Mouse (Mus musculus): Measurements from ENCODE around the gene Angel2. TPM values are rescaled to one million over a fixed set of nuclear protein-coding genes. Genes with fewer than 3 reads are reported as not detected.

The Angel2 gene
- polyA plus RNA-seq, 1 experiment from 2014 or later = 47.6 TPM

- Histone ChIP-seq H3K36me3 (ENCODE audit: insufficient read depth) (no peaks in the 10 kb centered on the region), H3K27me3 (ENCODE audit: insufficient read depth, low read length) (no peaks in the 10 kb centered on the region), H3K4me3 (ENCODE audit: low read depth, low read length) (peak within 1 kb of the TSS; percentile 80), H3K4me1 (ENCODE audit: insufficient read depth) (peaks cover 9% of the 10 kb centered on the region; the same call in 1 of the 2 replicates), H3K4me2 (peak within 1 kb of the TSS; percentile 89), H3K27ac (ENCODE audit: low read depth) (no peak within 1 kb of the TSS), H3K9me3 (ENCODE audit: low read depth, low read length) (no peaks in the 10 kb centered on the region), H3K9ac (peak within 1 kb of the TSS; percentile 78)
- peak; percentile 95 for ATAC-seq (ENCODE audit: insufficient read depth)
- no peak for TF ChIP-seq CTCF (IDR thresholded peaks at IDR 0.05; ENCODE audit: low read depth)
- WGBS = under 1% methylated on average over 47 of the region's 47 CpGs
- peak; percentile 88 for DNase-seq
Observed at GRCm38 (mm10) chr1:190911415-190912123, 13.3 kb upstream of the Angel2 start, which contains the start of gene Rps6kc1. Gene Rps6kc1 (minus strand): TSS chr1:190911770.

- DNase-seq (no peak), ATAC-seq (ENCODE audit: insufficient read depth) (no peak)
- 54% methylated on average over 1 of the region's 1 CpGs for WGBS
Observed at GRCm38 (mm10) chr1:190912623-190913022, 12.3 kb upstream of the Angel2 start.

GRCm38 (mm10) chr1:190918938-190919337, 6.0 kb upstream of the Angel2 start:
- Histone ChIP-seq H3K4me3 (ENCODE audit: low read depth, low read length) (no peak overlapping the region), H3K4me1 (ENCODE audit: insufficient read depth) (no peaks in the 10 kb centered on the region), H3K9me3 (ENCODE audit: low read depth, low read length) (no peaks in the 10 kb centered on the region), H3K27me3 (ENCODE audit: insufficient read depth, low read length) (no peaks in the 10 kb centered on the region), H3K9ac (no peak overlapping the region), H3K27ac (ENCODE audit: low read depth) (no peak overlapping the region), H3K36me3 (ENCODE audit: insufficient read depth) (no peaks in the 10 kb centered on the region), H3K4me2 (no peak overlapping the region)
- TF ChIP-seq CTCF (IDR thresholded peaks at IDR 0.05; ENCODE audit: low read depth) = no peak
- no peak for ATAC-seq (ENCODE audit: insufficient read depth)
- 58% methylated on average over 7 of the region's 7 CpGs for WGBS
- no peak for DNase-seq

More at GRCm38 (mm10) chr1:190912623-190913022, 12.3 kb upstream of the Angel2 start:
- Histone ChIP-seq H3K9me3 (ENCODE audit: low read depth, low read length) (no peaks in the 10 kb centered on the region), H3K27me3 (ENCODE audit: insufficient read depth, low read length) (no peaks in the 10 kb centered on the region), H3K4me2 (peak overlapping the region; percentile 89; the same call in 1 of the 2 replicates), H3K36me3 (ENCODE audit: insufficient read depth) (no peaks in the 10 kb centered on the region), H3K27ac (ENCODE audit: low read depth) (no peak overlapping the region), H3K4me1 (ENCODE audit: insufficient read depth) (peaks cover 9% of the 10 kb centered on the region; the same call in 1 of the 2 replicates), H3K9ac (no peak overlapping the region), H3K4me3 (ENCODE audit: low read depth, low read length) (no peak overlapping the region)
- TF ChIP-seq CTCF (IDR thresholded peaks at IDR 0.05; ENCODE audit: low read depth) = peak; percentile 17; the same call in 1 of the 2 replicates

- Histone ChIP-seq H3K27ac (ENCODE audit: low read depth) (no peak overlapping the region), H3K36me3 (ENCODE audit: insufficient read depth) (no peaks in the 10 kb centered on the region), H3K27me3 (ENCODE audit: insufficient read depth, low read length) (no peaks in the 10 kb centered on the region), H3K4me1 (ENCODE audit: insufficient read depth) (no peaks in the 10 kb centered on the region), H3K9ac (no peak overlapping the region), H3K4me3 (ENCODE audit: low read depth, low read length) (no peak overlapping the region), H3K4me2 (no peak overlapping the region), H3K9me3 (ENCODE audit: low read depth, low read length) (no peaks in the 10 kb centered on the region)
- WGBS = 58% methylated on average over 8 of the region's 8 CpGs
- ATAC-seq (ENCODE audit: insufficient read depth) (no peak), DNase-seq (no peak)
- TF ChIP-seq CTCF (IDR thresholded peaks at IDR 0.05; ENCODE audit: low read depth) = no peak
Observed at GRCm38 (mm10) chr1:190919725-190920469, 5.0 kb upstream of the Angel2 start.

- peak overlapping the region; percentile 74; the same call in 1 of the 2 replicates for H3K4me3 ChIP-seq (ENCODE audit: low read depth, low read length)
- H3K9ac ChIP-seq = no peak overlapping the region
- peak overlapping the region; percentile 78 for H3K4me2 ChIP-seq
- H3K27me3 ChIP-seq (ENCODE audit: insufficient read depth, low read length) = no peaks in the 10 kb centered on the region
- H3K27ac ChIP-seq (ENCODE audit: low read depth) = no peak overlapping the region; the same call in 1 of the 2 replicates
- 65% methylated on average over 3 of the region's 3 CpGs for WGBS
- no peaks in the 10 kb centered on the region for H3K9me3 ChIP-seq (ENCODE audit: low read depth, low read length)
- ATAC-seq (ENCODE audit: insufficient read depth) = no peak
- TF ChIP-seq CTCF (IDR thresholded peaks at IDR 0.05; ENCODE audit: low read depth) = no peak
- no peaks in the 10 kb centered on the region for H3K36me3 ChIP-seq (ENCODE audit: insufficient read depth)
- DNase-seq = peak; percentile 9
- peaks cover 10% of the 10 kb centered on the region for H3K4me1 ChIP-seq (ENCODE audit: insufficient read depth)
Observed at GRCm38 (mm10) chr1:190927311-190927710, 2.4 kb downstream of the Angel2 start.

GRCm38 (mm10) chr1:190927751-190928369, 2.9 kb downstream of the Angel2 start:
- no peak for TF ChIP-seq CTCF (IDR thresholded peaks at IDR 0.05; ENCODE audit: low read depth)
- 6% methylated on average over 16 of the region's 16 CpGs for WGBS
- Histone ChIP-seq H3K9me3 (ENCODE audit: low read depth, low read length) (no peaks in the 10 kb centered on the region), H3K4me1 (ENCODE audit: insufficient read depth) (peaks cover 10% of the 10 kb centered on the region), H3K4me2 (peak overlapping the region; percentile 78), H3K36me3 (ENCODE audit: insufficient read depth) (0 out of 2 replicates have a peak, but pooled peaks cover 1% of the 10 kb centered on the region), H3K27ac (ENCODE audit: low read depth) (peak overlapping the region; percentile 96), H3K27me3 (ENCODE audit: insufficient read depth, low read length) (no peaks in the 10 kb centered on the region), H3K9ac (peak overlapping the region; percentile 89), H3K4me3 (ENCODE audit: low read depth, low read length) (peak overlapping the region; percentile 74)
- ATAC-seq (ENCODE audit: insufficient read depth) (peak; percentile 25; the same call in 1 of the 2 replicates), DNase-seq (peak; percentile 75)
